Mouse (Mus musculus) ES-Bruce4 (cell line): Measurements from ENCODE around the gene Ntng2.

Experiments used
- CTCF ChIP-seq: IDR thresholded peaks from one replicate; pipeline ENCODE4 v1.8.1; 2011; ENCODE audit warnings: low read depth, low read length
- EP300 ChIP-seq: IDR thresholded peaks from 2 replicates; pipeline ENCODE4 v1.6.1; 2011; ENCODE audit warnings: low read depth, low read length; ENCODE audit not compliant: insufficient read depth
- POLR2A ChIP-seq: IDR thresholded peaks from one replicate; pipeline ENCODE4 v1.8.1; 2011; ENCODE audit warnings: low read length; ENCODE audit not compliant: insufficient read depth

- no peak for TF ChIP-seq POLR2A
- TF ChIP-seq EP300 = no peak
- no peak for TF ChIP-seq CTCF
Observed at GRCm38 (mm10) chr2:29190392-29190791, 62.4 kb downstream of the Ntng2 start.
